Mouse (Mus musculus): ENCODE measurements around the gene Dedd2. TPM values are rescaled to one million over a fixed set of nuclear protein-coding genes. Genes with fewer than 3 reads are reported as not detected.

The Dedd2 gene
- polyA plus RNA-seq, 1 experiment from 2014 or later = 14.7 TPM

- Histone ChIP-seq H3K27me3 (peaks cover 8% of the 10 kb centered on the region), H3K36me3 (no peaks in the 10 kb centered on the region), H3K9me3 (replicated peaks) (no peaks in the 10 kb centered on the region), H3K4me1 (no peaks in the 10 kb centered on the region), H3K4me2 (replicated peaks) (no peak overlapping the region), H3K9ac (no peak overlapping the region), H3K4me3 (replicated peaks) (no peak overlapping the region), H3K27ac (replicated peaks) (no peak overlapping the region)
- no peak for ATAC-seq (ENCODE audit: insufficient number of reproducible peaks, low FRiP score, low TSS enrichment, low read depth)
- WGBS = 32% methylated on average over 3 of the region's 3 CpGs
Measured at GRCm38 (mm10) chr7:25170583-25170982, 49.8 kb downstream of the Dedd2 start.

DNA sequence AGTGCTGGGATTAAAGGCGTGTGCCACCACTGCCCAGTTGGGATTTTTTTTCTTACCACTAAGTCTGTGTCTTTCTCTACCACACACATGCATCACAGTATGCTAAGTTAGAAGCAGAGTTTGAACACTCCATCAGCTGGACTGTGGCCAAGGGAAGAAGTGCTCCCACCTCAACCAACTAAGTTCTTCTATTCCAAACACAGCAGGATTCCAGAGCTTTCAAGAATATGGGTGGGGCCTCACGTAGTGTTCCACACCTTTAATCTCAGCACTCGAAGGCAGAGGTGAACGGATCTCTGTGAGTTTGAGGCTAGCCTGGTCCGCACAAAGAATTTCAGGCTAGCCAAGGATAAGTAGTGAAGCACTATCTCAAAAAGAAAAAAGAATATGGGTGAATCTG, 54.3 kb downstream of the Dedd2 start:
- Histone ChIP-seq H3K4me3 (replicated peaks) (no peak overlapping the region), H3K27ac (replicated peaks) (no peak overlapping the region), H3K9me3 (replicated peaks) (no peaks in the 10 kb centered on the region), H3K9ac (no peak overlapping the region), H3K27me3 (peaks cover 4% of the 10 kb centered on the region; the same call in 1 of the 2 replicates), H3K36me3 (no peaks in the 10 kb centered on the region), H3K4me1 (no peaks in the 10 kb centered on the region), H3K4me2 (replicated peaks) (no peak overlapping the region)
- 80% methylated on average over 5 of the region's 5 CpGs for WGBS
- ATAC-seq (ENCODE audit: insufficient number of reproducible peaks, low FRiP score, low TSS enrichment, low read depth) = no peak

DNA sequence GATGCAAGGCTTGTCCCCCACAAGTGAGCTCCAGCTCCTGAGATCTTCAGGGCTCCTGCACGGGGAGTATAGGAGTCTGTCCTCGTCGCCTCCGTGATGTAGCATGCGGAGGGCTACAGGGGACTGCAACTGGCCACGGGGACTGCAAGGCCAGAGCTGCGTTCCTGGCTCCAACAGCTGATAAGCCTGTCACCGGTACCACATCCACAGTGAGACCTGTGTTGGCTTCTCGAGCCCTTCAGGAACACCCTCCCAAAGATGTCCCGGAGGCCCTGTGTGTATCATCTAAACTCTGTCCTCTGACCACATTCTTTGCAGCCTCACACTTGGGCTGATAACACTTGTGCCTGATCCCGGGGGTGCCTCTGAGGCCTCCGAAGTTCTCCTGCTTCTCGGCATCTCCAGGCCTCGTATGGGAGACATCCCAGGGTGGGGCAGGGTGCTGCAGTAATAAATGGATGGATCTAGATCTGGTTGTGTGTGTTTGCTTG, 64.2 kb downstream of the Dedd2 start:
- Histone ChIP-seq H3K36me3 (no peaks in the 10 kb centered on the region), H3K9me3 (replicated peaks) (no peaks in the 10 kb centered on the region), H3K4me3 (replicated peaks) (no peak overlapping the region), H3K27ac (replicated peaks) (no peak overlapping the region), H3K27me3 (peaks cover 30% of the 10 kb centered on the region), H3K4me2 (replicated peaks) (0 out of 2 replicates have a peak overlapping the region, but pooled peaks have one; percentile 21), H3K9ac (no peak overlapping the region), H3K4me1 (peaks cover 28% of the 10 kb centered on the region)
- WGBS = 28% methylated on average over 14 of the region's 14 CpGs
- ATAC-seq (ENCODE audit: insufficient number of reproducible peaks, low FRiP score, low TSS enrichment, low read depth) = peak; percentile 5; the same call in 1 of the 2 replicates

GRCm38 (mm10) chr7:25155469-25156157, 64.8 kb downstream of the Dedd2 start:
- peak; percentile 48; the same call in 1 of the 2 replicates for ATAC-seq (ENCODE audit: insufficient number of reproducible peaks, low FRiP score, low TSS enrichment, low read depth)
- peaks cover 32% of the 10 kb centered on the region for H3K4me1 ChIP-seq
- no peak overlapping the region for H3K27ac ChIP-seq (replicated peaks)
- H3K9ac ChIP-seq = no peak overlapping the region
- 6% methylated on average over 17 of the region's 17 CpGs for WGBS
- no peaks in the 10 kb centered on the region for H3K9me3 ChIP-seq (replicated peaks)
- no peaks in the 10 kb centered on the region for H3K36me3 ChIP-seq
- peaks cover 36% of the 10 kb centered on the region for H3K27me3 ChIP-seq
- H3K4me3 ChIP-seq (replicated peaks) = no peak overlapping the region
- H3K4me2 ChIP-seq (replicated peaks) = peak overlapping the region; percentile 21

DNA sequence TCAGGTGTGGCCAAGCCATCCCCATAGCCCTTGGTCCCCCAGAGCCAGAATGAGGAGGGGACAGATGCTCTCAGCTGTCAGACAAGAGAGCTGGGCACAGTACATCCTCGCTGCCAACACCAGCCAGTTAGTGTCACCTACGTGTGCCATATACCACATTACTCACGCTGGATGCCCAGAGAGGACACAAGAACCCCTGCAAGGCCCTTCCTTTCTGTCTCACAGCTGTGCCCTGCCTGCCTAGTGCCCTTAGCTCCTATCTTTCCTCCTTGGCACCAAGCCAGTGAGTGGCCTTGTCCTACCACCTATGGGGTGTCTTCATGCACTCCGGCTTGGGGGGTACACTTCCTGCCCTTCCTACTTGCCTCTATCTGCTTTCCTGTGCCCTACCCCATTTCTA, 65.8 kb downstream of the Dedd2 start:
- H3K4me1 ChIP-seq = peaks cover 34% of the 10 kb centered on the region
- no peak for ATAC-seq (ENCODE audit: insufficient number of reproducible peaks, low FRiP score, low TSS enrichment, low read depth)

GRCm38 (mm10) chr7:25153841-25154240, 66.6 kb downstream of the Dedd2 start:
- Histone ChIP-seq H3K9me3 (replicated peaks) (no peaks in the 10 kb centered on the region), H3K4me2 (replicated peaks) (no peak overlapping the region), H3K4me1 (peaks cover 34% of the 10 kb centered on the region), H3K4me3 (replicated peaks) (no peak overlapping the region), H3K27me3 (peaks cover 51% of the 10 kb centered on the region), H3K27ac (replicated peaks) (no peak overlapping the region), H3K36me3 (no peaks in the 10 kb centered on the region), H3K9ac (no peak overlapping the region)
- 33% methylated on average over 7 of the region's 7 CpGs for WGBS
- no peak for ATAC-seq (ENCODE audit: insufficient number of reproducible peaks, low FRiP score, low TSS enrichment, low read depth)

More for the DNA sequence above, 65.8 kb downstream of the Dedd2 start:
- no peak overlapping the region for H3K27ac ChIP-seq (replicated peaks)
- H3K27me3 ChIP-seq = peaks cover 46% of the 10 kb centered on the region
- 76% methylated on average over 4 of the region's 4 CpGs for WGBS
- no peak overlapping the region for H3K9ac ChIP-seq
- no peaks in the 10 kb centered on the region for H3K36me3 ChIP-seq
- no peaks in the 10 kb centered on the region for H3K9me3 ChIP-seq (replicated peaks)
- no peak overlapping the region for H3K4me3 ChIP-seq (replicated peaks)
- no peak overlapping the region for H3K4me2 ChIP-seq (replicated peaks)

GRCm38 (mm10) chr7:25151916-25152556, 68.4 kb downstream of the Dedd2 start:
- H3K9ac ChIP-seq = no peak overlapping the region
- H3K4me3 ChIP-seq (replicated peaks) = no peak overlapping the region
- H3K27me3 ChIP-seq = peaks cover 58% of the 10 kb centered on the region
- H3K4me2 ChIP-seq (replicated peaks) = no peak overlapping the region
- no peak for ATAC-seq (ENCODE audit: insufficient number of reproducible peaks, low FRiP score, low TSS enrichment, low read depth)
- H3K27ac ChIP-seq (replicated peaks) = no peak overlapping the region
- H3K4me1 ChIP-seq = peaks cover 34% of the 10 kb centered on the region
- no peaks in the 10 kb centered on the region for H3K9me3 ChIP-seq (replicated peaks)
- 26% methylated on average over 10 of the region's 10 CpGs for WGBS
- no peaks in the 10 kb centered on the region for H3K36me3 ChIP-seq

GRCm38 (mm10) chr7:25151009-25151408, 69.4 kb downstream of the Dedd2 start:
- WGBS = 6% methylated on average over 7 of the region's 7 CpGs
- Histone ChIP-seq H3K9ac (no peak overlapping the region), H3K4me2 (replicated peaks) (no peak overlapping the region), H3K27me3 (peaks cover 52% of the 10 kb centered on the region), H3K27ac (replicated peaks) (no peak overlapping the region), H3K4me3 (replicated peaks) (no peak overlapping the region), H3K4me1 (peaks cover 32% of the 10 kb centered on the region), H3K9me3 (replicated peaks) (no peaks in the 10 kb centered on the region), H3K36me3 (no peaks in the 10 kb centered on the region)
- ATAC-seq (ENCODE audit: insufficient number of reproducible peaks, low FRiP score, low TSS enrichment, low read depth) = no peak

GRCm38 (mm10) chr7:25150151-25150663, 70.2 kb downstream of the Dedd2 start:
- no peak for ATAC-seq (ENCODE audit: insufficient number of reproducible peaks, low FRiP score, low TSS enrichment, low read depth)
- H3K4me1 ChIP-seq = peaks cover 24% of the 10 kb centered on the region
- H3K27me3 ChIP-seq = peaks cover 47% of the 10 kb centered on the region
- 1% methylated on average over 13 of the region's 18 CpGs for WGBS
- H3K9ac ChIP-seq = no peak overlapping the region
- no peaks in the 10 kb centered on the region for H3K9me3 ChIP-seq (replicated peaks)
- no peaks in the 10 kb centered on the region for H3K36me3 ChIP-seq
- H3K4me2 ChIP-seq (replicated peaks) = no peak overlapping the region
- no peak overlapping the region for H3K4me3 ChIP-seq (replicated peaks)
- no peak overlapping the region for H3K27ac ChIP-seq (replicated peaks)

Measured in embryonic facial prominence, embryonic 15.5 days (tissue).